Mouse (Mus musculus) embryonic fibroblast, embryonic 13.5 days (primary cell): Measurements from ENCODE around the gene Cfap77. TPM values are rescaled to one million over a fixed set of nuclear protein-coding genes. Genes with fewer than 3 reads are reported as not detected.

Experiments
- H3K27ac ChIP-seq: 2 replicates; pipeline ENCODE4 v1.5.1; 2012; ENCODE audit warnings: low read length, control low read depth, inconsistent platforms; ENCODE audit not compliant: insufficient read depth
- H3K4me1 ChIP-seq: 2 replicates; pipeline ENCODE4 v1.6.1; 2011; ENCODE audit warnings: low read length; ENCODE audit not compliant: control insufficient read depth, insufficient read depth
- H3K4me3 ChIP-seq: 2 replicates; pipeline ENCODE4 v1.5.1; 2011; ENCODE audit warnings: mild to moderate bottlenecking, control low read depth, low read length; ENCODE audit not compliant: insufficient read depth
- CTCF ChIP-seq: IDR thresholded peaks from 2 replicates; pipeline ENCODE4 v1.5.1; 2011; ENCODE audit warnings: mild to moderate bottlenecking, control low read depth, low read length, moderate library complexity, borderline replicate concordance; ENCODE audit not compliant: insufficient read depth
- POLR2A ChIP-seq: IDR thresholded peaks from 2 replicates; pipeline ENCODE4 v1.6.1; 2011; ENCODE audit warnings: low read depth, mild to moderate bottlenecking, control low read depth, low read length, moderate library complexity
- polyA plus RNA-seq: library from polyadenylated mRNA; stranded (reverse); fragments of >200 nt; gene quantifications from 2 replicates; pipeline ENCODE4 v1.2.4, GENCODE M21; 2011; ENCODE audit warnings: low read depth; ENCODE audit not compliant: missing spikeins, insufficient read length

The Cfap77 gene
- polyA plus RNA-seq, 1 experiment = 0.76 TPM

DNA sequence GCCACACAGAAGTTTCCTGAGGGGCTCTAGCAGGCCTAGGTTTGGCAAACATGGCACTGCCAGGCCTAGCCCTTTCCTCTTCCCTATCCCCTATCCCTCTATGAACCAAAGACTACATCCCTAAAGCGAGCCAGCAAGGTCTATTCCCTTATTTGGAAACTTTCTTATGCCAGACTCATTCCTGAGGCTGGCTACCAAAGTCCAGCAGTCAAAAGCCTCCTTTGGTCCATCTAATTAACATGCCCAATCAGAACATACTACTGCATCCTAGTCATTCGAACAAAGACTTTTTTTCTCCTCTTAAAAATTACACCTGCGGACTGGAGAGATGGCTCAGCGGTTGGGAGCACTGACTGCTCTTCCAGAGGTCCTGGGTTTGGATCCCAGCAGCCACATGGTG is 22.9 kb downstream of the Cfap77 start:
- Histone ChIP-seq H3K4me1 (no peaks in the 10 kb centered on the region), H3K4me3 (no peak overlapping the region), H3K27ac (no peak overlapping the region)
- no peak for TF ChIP-seq POLR2A
- TF ChIP-seq CTCF = no peak

DNA sequence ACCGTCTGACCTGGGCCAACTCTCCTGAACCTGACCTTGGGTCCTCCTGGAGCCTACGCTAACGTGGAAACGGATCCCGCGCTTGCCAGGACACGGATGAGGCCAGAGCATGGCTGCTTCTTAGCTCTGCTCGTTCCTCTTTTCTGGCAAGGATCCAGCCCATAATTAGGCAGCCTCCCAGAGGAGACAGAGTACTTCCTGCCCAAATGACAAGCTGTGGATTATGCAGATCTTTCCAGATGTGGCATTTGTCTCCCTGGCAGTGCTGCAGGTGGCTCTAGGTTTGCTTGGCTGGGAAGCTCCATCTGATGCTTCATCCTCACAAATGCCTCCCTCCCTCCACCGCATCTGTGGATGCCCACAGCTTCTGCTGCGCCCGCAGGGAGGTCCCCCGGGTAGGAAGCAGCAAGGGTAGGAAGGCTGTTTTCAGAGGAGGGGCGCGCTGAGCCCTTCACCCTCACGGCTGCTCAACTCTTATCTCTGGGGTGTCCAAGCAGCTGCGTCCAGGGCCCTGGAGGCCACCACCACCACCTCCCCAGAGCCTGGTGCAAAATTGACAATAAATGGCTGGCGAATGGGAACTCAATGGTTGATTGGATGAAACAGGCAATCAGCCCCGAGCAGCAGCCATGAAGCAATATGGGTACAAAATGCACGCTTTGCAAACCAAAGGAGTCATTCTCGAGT is 24.7 kb downstream of the Cfap77 start:
- Histone ChIP-seq H3K27ac (no peak overlapping the region), H3K4me3 (no peak overlapping the region), H3K4me1 (no peaks in the 10 kb centered on the region)
- TF ChIP-seq CTCF (no peak), POLR2A (no peak)

DNA sequence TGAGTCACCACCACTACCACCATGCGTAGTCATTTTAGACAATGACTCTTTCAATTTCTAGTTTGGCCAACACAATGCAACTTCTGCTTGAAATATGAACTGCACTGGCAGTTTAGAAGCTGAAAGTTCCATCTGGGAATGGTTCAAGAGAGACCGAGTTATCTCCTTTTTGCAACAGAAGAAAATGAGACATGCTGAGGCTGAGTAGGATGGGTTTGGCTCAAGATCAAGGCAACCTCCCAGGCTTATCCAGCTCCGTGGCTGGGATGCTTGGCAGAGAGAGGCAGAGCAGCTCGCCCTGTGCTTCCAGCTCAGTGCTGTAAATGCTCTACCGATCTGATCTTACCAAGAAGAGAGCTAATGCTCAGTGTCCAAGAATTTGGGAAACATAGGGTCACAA is 29.6 kb downstream of the Cfap77 start:
- Histone ChIP-seq H3K27ac (no peak overlapping the region), H3K4me3 (no peak overlapping the region), H3K4me1 (no peaks in the 10 kb centered on the region)
- TF ChIP-seq CTCF (no peak), POLR2A (no peak)

DNA sequence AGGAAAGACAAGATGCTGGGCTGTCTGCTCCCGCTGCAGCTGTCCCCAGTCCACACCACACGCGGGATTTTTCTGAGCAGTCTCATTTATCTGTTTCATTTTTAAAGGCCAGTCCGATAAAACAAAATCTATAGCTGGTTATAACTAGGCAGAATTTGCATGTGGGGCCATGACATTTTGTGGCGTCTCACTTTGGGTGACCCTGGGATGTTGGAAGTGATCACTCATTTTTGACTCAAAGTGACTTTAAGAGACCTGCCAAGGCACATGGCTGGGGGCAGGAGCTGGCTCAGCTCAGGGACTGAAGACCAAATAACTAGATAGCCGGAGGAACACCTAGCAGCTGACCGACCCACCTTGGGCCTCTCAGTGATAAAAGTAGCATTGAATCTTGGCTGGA is 31.9 kb downstream of the Cfap77 start:
- TF ChIP-seq CTCF (no peak), POLR2A (no peak)
- no peaks in the 10 kb centered on the region for H3K4me1 ChIP-seq
- H3K4me3 ChIP-seq = no peak overlapping the region

DNA sequence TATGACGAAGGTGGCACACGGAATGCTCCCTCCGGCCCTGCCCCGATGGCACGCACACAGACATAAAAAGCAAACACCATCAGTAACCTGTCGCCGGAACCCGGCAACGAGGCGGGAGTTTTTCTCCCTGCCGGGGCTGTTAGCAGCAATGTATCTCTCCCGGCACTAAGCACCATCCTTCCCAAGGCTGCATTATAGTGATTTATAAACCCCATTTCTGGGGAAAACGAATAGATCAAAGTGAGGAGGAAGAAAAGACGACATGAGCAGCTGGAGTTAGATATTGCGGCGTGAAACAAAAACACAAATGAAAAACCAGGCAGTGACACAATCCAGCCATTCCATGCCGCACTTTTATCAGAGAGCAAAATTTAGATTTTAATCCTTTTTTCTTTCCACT is 33.8 kb downstream of the Cfap77 start:
- H3K4me3 ChIP-seq = no peak overlapping the region
- TF ChIP-seq POLR2A = no peak
- TF ChIP-seq CTCF = no peak
- H3K4me1 ChIP-seq = no peaks in the 10 kb centered on the region
- no peak overlapping the region for H3K27ac ChIP-seq

More for the DNA sequence above, 31.9 kb downstream of the Cfap77 start:
- H3K27ac ChIP-seq = no peak overlapping the region

DNA sequence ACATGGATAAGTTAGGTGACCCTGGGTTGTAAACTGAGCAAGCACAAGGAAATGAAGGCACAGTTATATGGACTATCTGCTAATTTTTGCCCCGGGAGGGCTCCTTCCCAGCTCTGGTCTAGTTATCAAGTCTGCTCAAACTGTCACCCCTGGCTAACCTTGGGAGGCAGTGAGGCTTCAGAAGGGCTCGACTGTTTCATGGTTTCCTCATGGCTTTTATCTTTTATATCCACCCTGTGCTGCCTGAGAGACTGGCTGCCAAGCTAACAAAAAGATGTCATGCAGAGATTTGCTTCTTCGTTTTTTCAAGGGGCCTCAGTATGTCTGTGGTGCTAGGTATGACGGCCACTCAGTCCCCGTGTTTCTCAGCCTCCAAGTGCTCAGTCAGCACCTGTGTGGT is 36.2 kb downstream of the Cfap77 start:
- TF ChIP-seq CTCF (no peak), POLR2A (no peak)
- Histone ChIP-seq H3K27ac (no peak overlapping the region), H3K4me1 (no peaks in the 10 kb centered on the region)

DNA sequence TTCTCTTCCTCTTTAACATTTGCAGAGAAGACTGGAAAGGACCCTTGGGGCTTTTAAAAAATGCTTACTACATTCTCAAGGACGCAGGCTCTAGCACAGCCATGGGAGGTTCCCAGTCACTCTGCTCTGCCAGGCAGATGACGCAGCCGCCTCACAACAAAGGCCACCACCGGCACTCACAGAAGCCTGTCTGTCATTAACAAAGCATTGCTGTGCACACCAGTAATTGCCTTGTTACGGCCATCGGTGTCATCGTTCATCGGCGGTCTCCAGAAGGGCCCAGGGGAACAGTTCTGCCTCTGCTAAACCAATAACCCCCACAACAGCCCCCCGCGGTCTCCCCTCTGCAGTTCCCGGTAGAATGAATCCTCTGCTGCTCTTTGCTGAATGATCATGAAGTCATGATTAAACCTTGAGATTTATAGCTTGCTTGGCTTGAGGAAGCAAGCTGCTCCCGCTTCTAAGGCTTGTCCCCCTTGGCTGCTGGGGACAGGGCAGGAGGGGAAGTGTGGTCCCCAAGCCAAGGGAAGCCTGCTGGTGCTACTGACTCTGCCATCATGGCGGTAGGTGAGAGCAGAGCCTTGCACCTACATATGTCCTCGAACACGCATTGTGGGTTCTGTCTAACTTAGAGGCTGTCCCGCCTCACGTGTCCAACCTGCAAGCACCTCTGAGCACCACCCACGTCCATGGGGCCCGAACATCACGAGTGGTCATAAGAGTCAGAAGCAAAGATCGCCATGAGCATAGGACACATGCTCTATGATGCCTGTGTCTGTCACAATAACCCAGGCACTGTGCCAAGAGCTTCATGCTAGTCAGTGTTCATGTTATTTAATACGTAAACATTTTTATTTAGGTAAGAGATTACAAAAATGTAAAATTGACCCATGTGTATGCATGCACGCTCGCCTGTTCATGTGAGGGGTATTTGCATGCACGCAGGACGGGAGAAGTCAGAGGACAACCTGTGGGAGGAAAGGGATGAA is 38.0 kb downstream of the Cfap77 start:
- Histone ChIP-seq H3K4me3 (no peak overlapping the region), H3K27ac (no peak overlapping the region), H3K4me1 (no peaks in the 10 kb centered on the region)
- TF ChIP-seq POLR2A = no peak
- no peak for TF ChIP-seq CTCF

More for the DNA sequence above, 36.2 kb downstream of the Cfap77 start:
- no peak overlapping the region for H3K4me3 ChIP-seq

DNA sequence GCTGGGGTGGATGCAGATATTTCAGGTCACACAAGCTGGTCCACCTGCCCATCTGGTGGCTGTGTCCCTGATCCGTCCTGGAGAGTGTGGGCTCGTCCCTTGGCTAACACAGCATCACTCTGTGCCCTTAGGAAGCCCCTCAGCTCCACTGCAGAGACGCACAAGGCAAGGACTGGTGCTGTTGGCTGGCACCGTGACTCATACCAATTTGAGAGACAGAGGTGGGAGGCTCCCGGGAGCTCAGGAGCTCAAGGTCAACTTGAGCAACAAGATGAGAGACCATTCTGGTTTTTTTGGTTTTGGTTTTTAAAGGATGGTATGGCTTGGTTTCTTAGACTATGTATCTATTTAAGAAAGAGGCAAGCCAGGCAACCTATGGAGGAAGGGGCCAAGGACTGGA is 42.3 kb downstream of the Cfap77 start:
- Histone ChIP-seq H3K4me1 (no peaks in the 10 kb centered on the region), H3K4me3 (no peak overlapping the region), H3K27ac (no peak overlapping the region)
- no peak for TF ChIP-seq CTCF
- no peak for TF ChIP-seq POLR2A

DNA sequence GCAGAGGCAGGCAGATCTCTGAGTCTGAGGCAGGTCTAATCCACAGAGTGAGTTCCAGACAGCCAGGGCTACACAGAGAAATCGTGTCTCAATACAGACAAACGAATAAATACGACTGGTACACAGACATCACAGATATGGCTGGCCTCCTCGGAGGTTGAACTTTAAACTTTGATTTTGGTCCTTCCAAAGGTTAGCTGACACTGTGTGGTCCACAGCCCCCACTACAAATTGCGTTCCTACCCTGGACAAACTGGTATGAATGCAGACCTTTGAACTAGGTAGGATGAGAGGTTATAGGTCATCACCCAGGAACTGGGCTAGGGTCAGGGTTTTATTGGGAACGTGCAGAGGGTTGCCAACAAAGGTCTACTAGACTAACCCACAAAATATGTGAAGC is 47.2 kb downstream of the Cfap77 start:
- TF ChIP-seq CTCF (no peak), POLR2A (no peak)
- H3K4me1 ChIP-seq = no peaks in the 10 kb centered on the region
- H3K27ac ChIP-seq = no peak overlapping the region
- H3K4me3 ChIP-seq = no peak overlapping the region

DNA sequence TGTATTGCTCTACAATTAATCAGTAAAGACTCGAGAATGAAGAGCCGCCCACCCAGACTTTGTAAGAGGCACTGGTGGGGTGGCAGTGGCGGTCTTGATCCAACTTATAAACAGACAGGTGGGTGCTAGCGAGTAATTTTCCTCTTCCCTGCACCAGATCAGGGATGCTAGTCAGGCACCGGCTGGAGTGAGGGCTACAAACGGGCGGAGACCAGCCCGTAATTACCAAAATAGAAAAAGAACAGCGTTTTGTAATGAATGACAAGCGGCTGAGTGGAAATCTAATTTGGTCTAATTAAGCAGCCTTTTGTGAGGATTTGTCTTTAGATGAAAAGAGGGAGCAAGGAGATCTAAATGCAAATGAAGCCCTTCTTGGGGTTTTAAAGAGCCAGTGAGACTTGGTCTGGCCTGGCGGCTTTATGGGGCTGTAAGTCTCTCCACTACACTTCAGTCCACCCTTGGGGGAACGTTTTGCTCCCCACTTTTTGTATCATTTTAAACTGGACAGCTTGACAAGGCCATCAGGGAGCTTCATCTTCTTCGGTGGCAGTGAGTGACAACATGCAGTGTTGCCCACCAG is 48.3 kb downstream of the Cfap77 start:
- Histone ChIP-seq H3K4me1 (no peaks in the 10 kb centered on the region), H3K4me3 (no peak overlapping the region), H3K27ac (no peak overlapping the region)
- TF ChIP-seq CTCF (no peak), POLR2A (no peak)
